Mouse (Mus musculus) thymus, adult 2 months (tissue): ENCODE measurements at regions not wholly inside any gene's neighbourhood (a gene's known extent, or its start where the extent isn't known, plus 50 kb on each side); places are given as distances from the start of the nearest gene placed in this dataset.

Source experiments
- CTCF ChIP-seq: fragments of 200-500 bp; IDR thresholded peaks from 2 replicates; pipeline ENCODE4 v1.5.1; 2012; ENCODE audit warnings: mild to moderate bottlenecking, control low read depth, low read length, moderate library complexity, borderline replicate concordance; ENCODE audit not compliant: control insufficient read depth, poor library complexity, insufficient read depth; ENCODE audit errors: extremely low read depth
- POLR2A ChIP-seq: fragments of 200-500 bp; IDR thresholded peaks from 2 replicates; pipeline ENCODE4 v1.6.1; 2012; ENCODE audit warnings: mild to moderate bottlenecking, low read length, control low read depth, moderate library complexity; ENCODE audit not compliant: control insufficient read depth, poor library complexity, insufficient read depth; ENCODE audit errors: extremely low read depth

GRCm38 (mm10) chr16:76875397-76876018 is 138.0 kb upstream of the Usp25 start:
- TF ChIP-seq POLR2A, result no peak
- no peak for TF ChIP-seq CTCF
